Mouse (Mus musculus): Measurements from ENCODE around the gene Ubac2.

GRCm38 (mm10) chr14:122010301-122010700 is 131.9 kb downstream of the Ubac2 start:
- TF ChIP-seq POLR2A (IDR thresholded peaks at IDR 0.05; ENCODE audit: borderline replicate concordance, control insufficient read depth, low read depth, low read length) (no peak), CTCF (IDR thresholded peaks at IDR 0.05; ENCODE audit: control insufficient read depth, insufficient read depth, low read length) (no peak)

Data from bone marrow, adult 2 months (tissue).